In the genomic region with DNA sequence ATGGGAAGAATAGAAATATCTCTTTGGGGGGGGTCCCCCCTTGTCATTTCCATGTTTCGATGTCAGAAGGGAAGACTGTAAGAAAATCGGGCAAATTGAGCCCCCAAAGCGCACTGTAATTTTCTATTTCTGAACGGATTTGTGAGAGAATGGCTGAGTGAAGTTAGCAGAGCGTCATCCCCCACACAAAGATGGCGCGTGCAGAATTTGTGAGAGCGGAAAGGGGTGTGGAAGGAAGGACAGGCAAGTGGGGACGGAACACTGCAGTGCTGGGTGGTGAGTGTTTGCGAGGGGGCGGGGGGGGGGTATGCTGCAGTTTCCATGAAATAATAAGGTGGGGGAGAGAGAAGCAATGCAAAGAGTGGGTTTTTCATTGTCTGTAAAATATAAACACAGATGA, we compare ENCODE assay signal across 8 mouse cellular contexts. TPM values are rescaled to one million over a fixed set of nuclear protein-coding genes. Genes with fewer than 3 reads are reported as not detected.
DNase-seq lines count a peak whose midpoint lies in the region; ATAC-seq and TF ChIP-seq lines count a peak whose summit lies in the region.

Ctnnb1 (plus strand) TSS at position 136 of the 400 bp plus-strand sequence.

- TF ChIP-seq POLR2A in testis, adult 2 months (IDR thresholded peaks at IDR 0.05; ENCODE audit: control insufficient read depth, low read depth, low read length): no peak
- no peak for TF ChIP-seq POLR2A in olfactory bulb, adult 2 months (IDR thresholded peaks at IDR 0.05; ENCODE audit: insufficient read depth, low read depth, low read length)

- H3K27ac ChIP-seq in testis, adult 2 months (ENCODE audit: control insufficient read depth, insufficient read depth, low read depth, low read length): no peak within 1 kb of the TSS
- no peak within 1 kb of the TSS for H3K27ac ChIP-seq in limb, embryonic 12.5 days
- no peak within 1 kb of the TSS for H3K27ac ChIP-seq in olfactory bulb, adult 2 months (ENCODE audit: insufficient read depth, low read depth, low read length)

- no peak for DNase-seq in testis, postnatal 14 days (ENCODE audit: low spot score)
- no peak for DNase-seq in heart, postnatal 14 days
- no peak for DNase-seq in cerebellum, postnatal 10 days
- DNase-seq in kidney, adult 8-10 months: no peak

- ATAC-seq in erythroid progenitor cell, adult 5-6 weeks (replicated peaks; ENCODE audit: low FRiP score, poor library complexity, severe bottlenecking): no peak
- no peak for ATAC-seq in limb, embryonic 12.5 days (ENCODE audit: insufficient number of reproducible peaks, insufficient read depth, low FRiP score, low TSS enrichment, low read depth)

- H3K36me3 ChIP-seq in testis, adult 2 months (ENCODE audit: control insufficient read depth, insufficient read depth, low read length): no peaks in the 10 kb centered on the region
- no peaks in the 10 kb centered on the region for H3K36me3 ChIP-seq in limb, embryonic 12.5 days

- H3K4me3 ChIP-seq in testis, adult 2 months (ENCODE audit: control insufficient read depth, low read depth, low read length): peak within 1 kb of the TSS; percentile 82; the same call in 1 of the 2 replicates
- H3K4me3 ChIP-seq in limb, embryonic 12.5 days (replicated peaks): no peak within 1 kb of the TSS
- H3K4me3 ChIP-seq in olfactory bulb, adult 2 months (ENCODE audit: insufficient read depth, low read depth, low read length): peak within 1 kb of the TSS; percentile 4; the same call in 1 of the 2 replicates

- H3K4me1 ChIP-seq in testis, adult 2 months (ENCODE audit: control insufficient read depth, insufficient read depth, low read length): peaks cover 6% of the 10 kb centered on the region
- H3K4me1 ChIP-seq in limb, embryonic 12.5 days (replicated peaks): peaks cover 6% of the 10 kb centered on the region; the same call in 1 of the 2 replicates
- H3K4me1 ChIP-seq in olfactory bulb, adult 2 months (ENCODE audit: control insufficient read depth, insufficient read depth, low read length): peaks cover 6% of the 10 kb centered on the region

- no peak within 1 kb of the TSS for H3K9ac ChIP-seq in limb, embryonic 12.5 days (replicated peaks)

- WGBS in limb, embryonic 12.5 days: 81% methylated on average over 11 of the region's 11 CpGs
- WGBS in olfactory bulb, adult 2 months: 33% methylated on average over 11 of the region's 11 CpGs

- intact Hi-C loops in heart, postnatal 14 days (cut with DNase I): no loop called here

- no peak for TF ChIP-seq CTCF in testis, adult 2 months (IDR thresholded peaks at IDR 0.05; ENCODE audit: control insufficient read depth, insufficient read depth, insufficient replicate concordance, low read depth, low read length)
- no peak for TF ChIP-seq CTCF in olfactory bulb, adult 2 months (IDR thresholded peaks at IDR 0.05; ENCODE audit: insufficient read depth, low read depth, low read length)

- no peaks in the 10 kb centered on the region for H3K27me3 ChIP-seq in testis, adult 2 months (ENCODE audit: control insufficient read depth, insufficient read depth, low read length)
- H3K27me3 ChIP-seq in limb, embryonic 12.5 days: no peaks in the 10 kb centered on the region

- H3K4me2 ChIP-seq in limb, embryonic 12.5 days: no peak within 1 kb of the TSS

- no peaks in the 10 kb centered on the region for H3K9me3 ChIP-seq in limb, embryonic 12.5 days

RNA-seq across cellular contexts. Expression of gene Ctnnb1, which starts in this region (rescaled TPM):
- 29.8 and 41.4 TPM in 2 replicates for polyA plus RNA-seq in testis, adult 2 months (2012; rRNA removed)
- 221 and 237 TPM in 2 replicates for total RNA-seq in erythroid progenitor cell, adult 5-6 weeks (2015; ENCODE audit: low replicate concordance)
- 220 and 279 TPM in 2 replicates for total RNA-seq in erythroid progenitor cell, adult 5-6 weeks (2017; ENCODE audit: low replicate concordance)
- total RNA-seq in heart, postnatal 14 days (2021): 100 to 1,000 TPM; 541 to 546 TPM
- polyA plus RNA-seq in limb, embryonic 12.5 days (2016; fragmentation: Nextera tagmentation; extraction: Ambion mirVana): 728 and 739 TPM in 2 replicates
- 444 TPM in 1 of 2 replicates, not detected in the other for polyA plus RNA-seq in olfactory bulb, adult 2 months (2012; ENCODE audit: insufficient read depth, insufficient read length, low replicate concordance, missing spikeins)
